20 mouse cellular contexts compared by ENCODE assay signal in genomic region chr3:108358445-108358844, GRCm38 (mm10). TPM values are rescaled to one million over a fixed set of nuclear protein-coding genes. Genes with fewer than 3 reads are reported as not detected.
DNase-seq lines count a peak whose midpoint lies in the region; ATAC-seq and TF ChIP-seq lines count a peak whose summit lies in the region.
"Had no signal": no experiment of that assay in that cellular context is flagged by ENCODE, and none has a peak within 500 bp of the region (broad histone marks: within the 10 kb centered on the region; RNA-seq: fewer than 3 reads in every experiment).

No protein-coding gene starts in this region.

- DNase-seq in cerebellum, adult 11-12 months = peak; percentile 17
- no peak for DNase-seq in cerebellum, adult 11 months
- no peak for DNase-seq in liver, postnatal 0 days
- DNase-seq in liver, embryonic 11.5 days (ENCODE audit: low spot score) = no peak
- DNase-seq in layer of hippocampus, adult 8-10 months (ENCODE audit: low spot score in 2 of 2) = peak; percentile 67
- peak; percentile 67 for DNase-seq in right cerebral cortex, postnatal 25 days
- no peak for DNase-seq in urinary bladder, postnatal 25 days (ENCODE audit: low spot score)
- DNase-seq: adrenal gland, postnatal 14 days; gastrocnemius, postnatal 10 days; lung, postnatal 14 days had no signal

- peaks cover 5% of the 10 kb centered on the region; the same call in 1 of the 2 replicates for H3K4me1 ChIP-seq in liver, postnatal 0 days (ENCODE audit: insufficient read depth)
- peaks cover 8% of the 10 kb centered on the region; the same call in 1 of the 2 replicates for H3K4me1 ChIP-seq in liver, embryonic 11.5 days (replicated peaks; ENCODE audit: control insufficient read depth, insufficient read depth, low read length)

- 77% methylated on average over 6 of the region's 6 CpGs for WGBS in liver, postnatal 0 days (ENCODE audit: insufficient replicate concordance)
- 84% methylated on average over 6 of the region's 6 CpGs for WGBS in liver, embryonic 11.5 days

- H3K9me3 ChIP-seq in liver, postnatal 0 days (ENCODE audit: low read length) = no peaks in the 10 kb centered on the region
- H3K9me3 ChIP-seq in liver, embryonic 11.5 days (ENCODE audit: control insufficient read depth, low read length) = no peaks in the 10 kb centered on the region
- H3K9me3 ChIP-seq: hindbrain, embryonic 13.5 days; intestine, embryonic 15.5 days; midbrain, embryonic 10.5 days had no signal

- peaks cover 21% of the 10 kb centered on the region for H3K36me3 ChIP-seq in liver, postnatal 0 days (replicated peaks; ENCODE audit: insufficient read depth, low read length)
- H3K36me3 ChIP-seq in liver, embryonic 11.5 days (ENCODE audit: control insufficient read depth, insufficient read depth, low read length) = peaks cover 7% of the 10 kb centered on the region; the same call in 1 of the 2 replicates

- no peak overlapping the region for H3K4me3 ChIP-seq in liver, postnatal 0 days (ENCODE audit: low read depth, low read length)
- H3K4me3 ChIP-seq in liver, embryonic 11.5 days (ENCODE audit: low read depth, low read length) = no peak overlapping the region
- H3K4me3 ChIP-seq: hindbrain, embryonic 13.5 days; intestine, embryonic 15.5 days; midbrain, embryonic 10.5 days; myocyte had no signal

- no peak for TF ChIP-seq CTCF in liver, postnatal 0 days (IDR thresholded peaks at IDR 0.05; ENCODE audit: low read depth)

- no peak overlapping the region for H3K9ac ChIP-seq in liver, postnatal 0 days (replicated peaks)
- no peak overlapping the region for H3K9ac ChIP-seq in liver, embryonic 11.5 days (ENCODE audit: low read depth, low read length)
- H3K9ac ChIP-seq: intestine, embryonic 15.5 days; liver, embryonic 14.5 days had no signal

- no peak for ATAC-seq in liver, postnatal 0 days
- no peak for ATAC-seq in liver, embryonic 11.5 days (replicated peaks; ENCODE audit: low FRiP score)
- ATAC-seq in monocyte, adult 5-6 weeks (replicated peaks; ENCODE audit: insufficient number of reproducible peaks, low FRiP score, low TSS enrichment, poor library complexity, severe bottlenecking) = no peak
- ATAC-seq: intestine, embryonic 15.5 days had no signal

- no peak for TF ChIP-seq EP300 in liver, postnatal 0 days (IDR thresholded peaks at IDR 0.05; ENCODE audit: low read depth)

- no peaks in the 10 kb centered on the region for H3K27me3 ChIP-seq in liver, postnatal 0 days (ENCODE audit: insufficient read depth, low read length)
- no peaks in the 10 kb centered on the region for H3K27me3 ChIP-seq in liver, embryonic 11.5 days (replicated peaks; ENCODE audit: control insufficient read depth, insufficient read depth, low read length)
- H3K27me3 ChIP-seq: CH12.LX; hindbrain, embryonic 13.5 days; intestine, embryonic 15.5 days had no signal

- H3K27ac ChIP-seq in liver, postnatal 0 days (ENCODE audit: low read depth) = peak overlapping the region; percentile 73
- no peak overlapping the region for H3K27ac ChIP-seq in liver, embryonic 11.5 days (ENCODE audit: low read depth, low read length)
- H3K27ac ChIP-seq: intestine, embryonic 15.5 days; liver, embryonic 14.5 days; midbrain, embryonic 10.5 days had no signal

- no peak overlapping the region for H3K4me2 ChIP-seq in liver, postnatal 0 days (ENCODE audit: low read depth, low read length)
- no peak overlapping the region for H3K4me2 ChIP-seq in liver, embryonic 11.5 days
- H3K4me2 ChIP-seq: hindbrain, embryonic 13.5 days; intestine, embryonic 15.5 days had no signal

RNA-seq across cellular contexts. Expression of gene Mybphl, which starts 6.3 kb away (rescaled TPM):
- polyA plus RNA-seq in liver, postnatal 0 days (2015; fragmentation: Nextera tagmentation; extraction: Ambion mirVana) = 0.49 and 0.76 TPM in 2 replicates
- polyA plus RNA-seq in liver, embryonic 11.5 days (2014; fragmentation: Nextera tagmentation; extraction: Ambion mirVana) = 0.47 and 1.2 TPM in 2 replicates
- 1 to 10 TPM in 2 of 4 experiments, under 1 TPM in 2; 0.52 to 1.8 (median 0.83) TPM for total RNA-seq in layer of hippocampus, adult 8-10 months (2022)
- not detected in 3 replicates for total RNA-seq in monocyte, adult 5-6 weeks (2017)
- total RNA-seq: adrenal gland, postnatal 14 days; CH12.LX; gastrocnemius, postnatal 10 days; neutrophil, adult 5-6 weeks had no signal
- polyA plus RNA-seq: intestine, embryonic 15.5 days; limb, embryonic 11.5 days; myocyte; urinary bladder, adult 2 months had no signal

RNA-seq across cellular contexts. Expression of gene Psrc1, which starts 25.2 kb away (rescaled TPM):
- 5.6 and 7.8 TPM in 2 replicates for polyA plus RNA-seq in liver, postnatal 0 days (2015; fragmentation: Nextera tagmentation; extraction: Ambion mirVana)
- polyA plus RNA-seq in liver, embryonic 11.5 days (2014; fragmentation: Nextera tagmentation; extraction: Ambion mirVana) = 33.2 and 34.0 TPM in 2 replicates
- 10 to 100 TPM; 17.0 to 27.2 (median 22.9) TPM for total RNA-seq in layer of hippocampus, adult 8-10 months (2022)
- total RNA-seq in monocyte, adult 5-6 weeks (2017) = 0.68 to 1.4 TPM (median 0.86 TPM) in 3 replicates

RNA-seq across cellular contexts. Expression of gene Celsr2, which starts 56.9 kb away (rescaled TPM):
- polyA plus RNA-seq in liver, postnatal 0 days (2015; fragmentation: Nextera tagmentation; extraction: Ambion mirVana) = 0.18 and 0.30 TPM in 2 replicates
- 2.4 and 2.5 TPM in 2 replicates for polyA plus RNA-seq in liver, embryonic 11.5 days (2014; fragmentation: Nextera tagmentation; extraction: Ambion mirVana)
- total RNA-seq in layer of hippocampus, adult 8-10 months (2022) = 100 to 1,000 TPM; 170 to 179 (median 172) TPM
- 0.11 to 1.8 TPM (median 0.19 TPM) in 3 replicates for total RNA-seq in monocyte, adult 5-6 weeks (2017)
- total RNA-seq: CH12.LX had no signal
- polyA plus RNA-seq: myocyte had no signal

Comparison
In these comparisons a context has a peak if more than half of its experiments do, and no peak if none do; other contexts are left out.
1. DNase-seq: peak in cerebellum, adult 11-12 months (single experiment), layer of hippocampus, adult 8-10 months (2 of 2) and right cerebral cortex, postnatal 25 days (single experiment); none in cerebellum, adult 11 months (single experiment), liver, postnatal 0 days (single experiment), liver, embryonic 11.5 days (single experiment) and urinary bladder, postnatal 25 days (single experiment).
2. RNA of gene Celsr2, which starts 56.9 kb away (total RNA-seq): 170 to 179 TPM in layer of hippocampus, adult 8-10 months; 0.11 to 1.8 TPM in monocyte, adult 5-6 weeks; every median in the first group is over 10 times any median in the second.